Mouse (Mus musculus) lung, adult 2 months (tissue): Measurements from ENCODE around the gene Rnasek.

ENCODE experiments used
- CTCF ChIP-seq: fragments of 200-500 bp; IDR thresholded peaks from 2 replicates; pipeline ENCODE4 v1.5.1; 2011; ENCODE audit warnings: mild to moderate bottlenecking, low read length, control low read depth; ENCODE audit not compliant: insufficient read depth
- POLR2A ChIP-seq: fragments of 200-500 bp; IDR thresholded peaks from 2 replicates; pipeline ENCODE4 v1.6.1; 2011; ENCODE audit warnings: low read depth, mild to moderate bottlenecking, control low read depth, low read length, borderline replicate concordance; ENCODE audit errors: extremely low read depth

- TF ChIP-seq CTCF = no peak
- no peak for TF ChIP-seq POLR2A
These were observed 30.8 kb downstream of the Rnasek start for GRCm38 (mm10) chr11:70208778-70209388.
